Mouse (Mus musculus): ENCODE measurements around the gene Inafm1. TPM values are rescaled to one million over a fixed set of nuclear protein-coding genes. Genes with fewer than 3 reads are reported as not detected.

Gene Inafm1
- polyA plus RNA-seq, 1 experiment: not detected

DNA sequence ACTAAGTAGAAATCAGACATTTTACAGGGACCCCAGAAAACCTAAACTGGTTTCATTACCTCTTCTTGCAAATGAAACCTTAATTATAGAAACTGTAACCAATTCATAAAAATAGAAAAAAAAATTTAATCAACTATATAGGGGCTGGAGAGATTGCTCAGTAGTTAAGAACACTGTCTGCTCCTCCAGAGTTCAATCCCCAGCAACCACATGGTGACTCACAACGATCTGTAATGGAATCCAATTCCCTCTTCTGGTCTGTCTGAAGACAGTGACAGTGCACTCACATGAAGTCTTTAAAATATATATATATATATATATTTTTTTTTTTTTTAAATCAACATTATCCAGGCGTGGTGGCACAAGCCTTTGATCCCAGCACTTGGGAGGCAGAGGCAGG, 13.6 kb upstream of the Inafm1 start:
- WGBS: 66% methylated on average over 2 of the region's 2 CpGs
- Histone ChIP-seq H3K4me1 (ENCODE audit: control insufficient read depth, insufficient read depth, low read length) (peaks cover 16% of the 10 kb centered on the region), H3K27ac (ENCODE audit: insufficient read depth, low read depth, low read length) (peak overlapping the region; percentile 82), H3K4me3 (ENCODE audit: insufficient read depth, low read depth, low read length) (peak overlapping the region; percentile 62; the same call in 1 of the 2 replicates)
- TF ChIP-seq CTCF (IDR thresholded peaks at IDR 0.05; ENCODE audit: insufficient read depth, low read depth, low read length) (no peak), POLR2A (IDR thresholded peaks at IDR 0.05; ENCODE audit: insufficient read depth, low read depth, low read length) (no peak)

DNA sequence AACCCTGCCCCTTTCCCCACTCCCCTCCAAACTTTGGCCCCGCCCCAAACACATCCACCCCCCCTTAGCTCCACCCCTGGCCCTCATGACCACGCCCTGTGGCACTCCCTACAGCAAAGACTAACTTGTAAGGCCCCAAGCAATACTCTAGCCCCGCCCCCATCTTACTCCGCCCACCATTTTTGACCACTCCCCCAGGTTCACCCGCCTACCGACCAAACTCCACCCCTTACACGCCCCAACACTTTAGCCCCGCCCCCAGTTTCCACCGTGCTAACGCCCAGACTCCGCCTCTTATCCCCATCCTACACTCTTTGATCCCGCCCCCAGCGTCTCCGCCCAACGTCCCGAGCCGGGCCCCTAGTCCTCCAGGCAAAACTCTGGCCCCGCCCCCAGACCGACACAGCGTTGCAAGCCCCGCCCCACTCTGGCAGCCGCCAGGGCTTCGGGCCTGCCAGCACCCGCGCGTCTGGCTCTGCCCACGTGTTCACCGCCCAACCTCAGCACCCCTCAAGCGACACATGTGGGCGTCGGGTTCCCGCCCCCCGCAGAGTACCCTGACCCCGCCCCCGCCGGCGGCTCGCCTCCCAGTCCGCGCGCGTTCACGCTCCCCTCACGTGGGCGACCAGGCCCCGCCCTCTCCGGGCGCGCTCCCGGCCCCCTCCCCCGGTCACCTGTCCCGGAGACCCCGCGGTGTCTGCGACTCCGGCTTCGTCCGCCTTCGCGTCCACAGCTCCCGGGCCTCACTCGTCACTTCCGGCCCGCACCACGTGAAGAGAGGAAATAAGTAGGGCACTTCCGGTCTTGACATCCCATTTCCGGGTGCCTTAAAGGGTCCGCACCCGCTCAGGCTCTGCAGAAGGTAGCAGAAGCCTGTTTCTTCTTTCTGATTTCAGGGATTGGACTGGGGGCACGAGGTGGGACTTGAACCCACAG, 12.9 kb upstream of the Inafm1 start, which contains the start of gene Ccdc9:
Ccdc9 (minus strand) TSS at position 770 of the 936 bp plus-strand sequence.
- WGBS: 1% methylated on average over 70 of the region's 70 CpGs
- Histone ChIP-seq H3K27ac (ENCODE audit: insufficient read depth, low read depth, low read length) (peak within 1 kb of the TSS; percentile 82), H3K4me1 (ENCODE audit: control insufficient read depth, insufficient read depth, low read length) (peaks cover 16% of the 10 kb centered on the region), H3K4me3 (ENCODE audit: insufficient read depth, low read depth, low read length) (peak within 1 kb of the TSS; percentile 62)
- TF ChIP-seq CTCF (IDR thresholded peaks at IDR 0.05; ENCODE audit: insufficient read depth, low read depth, low read length) (0 out of 2 replicates have a peak, but pooled peaks have one; percentile 4), POLR2A (IDR thresholded peaks at IDR 0.05; ENCODE audit: insufficient read depth, low read depth, low read length) (0 out of 2 replicates have a peak, but pooled peaks have one; percentile 32)

DNA sequence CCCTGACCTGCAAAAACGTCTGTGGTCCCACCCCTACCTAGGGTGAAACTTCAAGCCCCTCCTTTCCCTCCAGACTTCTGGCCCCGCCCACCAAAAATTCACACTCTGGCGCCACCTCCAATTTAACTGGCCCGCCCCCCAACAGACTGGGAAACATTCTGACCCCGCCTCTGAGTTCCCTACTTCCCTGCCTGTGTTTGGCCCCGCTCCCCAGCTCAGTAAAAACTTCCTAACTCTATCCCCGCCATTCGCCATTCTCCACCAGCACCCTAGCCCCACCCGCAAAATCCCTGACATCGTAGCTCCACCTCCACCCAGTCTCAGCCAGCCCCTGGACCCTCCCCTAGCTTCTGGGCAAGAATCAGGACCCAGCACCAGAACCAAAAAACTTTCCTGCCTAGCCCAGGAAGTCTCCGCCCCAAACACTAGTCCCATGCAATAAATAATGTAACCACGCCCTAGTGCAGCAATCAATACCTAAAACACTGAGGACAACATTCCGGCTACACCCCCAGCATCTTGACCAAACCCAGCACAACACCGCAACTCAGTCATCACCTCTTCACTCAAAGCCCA, 12.1 kb upstream of the Inafm1 start:
- H3K4me3 ChIP-seq (ENCODE audit: insufficient read depth, low read depth, low read length): peak overlapping the region; percentile 62
- TF ChIP-seq CTCF (IDR thresholded peaks at IDR 0.05; ENCODE audit: insufficient read depth, low read depth, low read length): no peak
- TF ChIP-seq POLR2A (IDR thresholded peaks at IDR 0.05; ENCODE audit: insufficient read depth, low read depth, low read length): no peak
- no peak overlapping the region for H3K27ac ChIP-seq (ENCODE audit: insufficient read depth, low read depth, low read length)
- peaks cover 16% of the 10 kb centered on the region for H3K4me1 ChIP-seq (ENCODE audit: control insufficient read depth, insufficient read depth, low read length)
- 3% methylated on average over 14 of the region's 14 CpGs for WGBS

DNA sequence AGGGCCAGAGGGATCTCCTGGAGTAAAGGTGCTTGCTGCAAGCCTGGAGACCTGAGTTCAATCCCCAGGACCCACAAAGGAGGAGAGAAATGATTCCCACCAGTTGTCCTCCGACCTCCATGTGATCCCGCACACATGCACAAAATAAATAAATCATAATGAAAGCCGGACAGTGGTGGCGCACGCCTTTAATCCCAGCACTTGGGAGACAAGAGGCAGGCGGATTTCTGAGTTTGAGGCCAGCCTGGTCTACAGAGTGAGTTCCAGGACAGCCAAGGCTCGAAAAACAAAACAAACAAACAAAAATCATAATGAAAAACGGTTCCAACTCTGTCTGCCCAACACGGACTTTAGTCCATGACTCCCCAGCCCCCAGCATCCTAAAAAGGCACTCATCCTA, 11.5 kb upstream of the Inafm1 start:
- peaks cover 16% of the 10 kb centered on the region for H3K4me1 ChIP-seq (ENCODE audit: control insufficient read depth, insufficient read depth, low read length)
- TF ChIP-seq CTCF (IDR thresholded peaks at IDR 0.05; ENCODE audit: insufficient read depth, low read depth, low read length): no peak
- no peak for TF ChIP-seq POLR2A (IDR thresholded peaks at IDR 0.05; ENCODE audit: insufficient read depth, low read depth, low read length)
- H3K4me3 ChIP-seq (ENCODE audit: insufficient read depth, low read depth, low read length): no peak overlapping the region
- 71% methylated on average over 9 of the region's 9 CpGs for WGBS
- no peak overlapping the region for H3K27ac ChIP-seq (ENCODE audit: insufficient read depth, low read depth, low read length)

DNA sequence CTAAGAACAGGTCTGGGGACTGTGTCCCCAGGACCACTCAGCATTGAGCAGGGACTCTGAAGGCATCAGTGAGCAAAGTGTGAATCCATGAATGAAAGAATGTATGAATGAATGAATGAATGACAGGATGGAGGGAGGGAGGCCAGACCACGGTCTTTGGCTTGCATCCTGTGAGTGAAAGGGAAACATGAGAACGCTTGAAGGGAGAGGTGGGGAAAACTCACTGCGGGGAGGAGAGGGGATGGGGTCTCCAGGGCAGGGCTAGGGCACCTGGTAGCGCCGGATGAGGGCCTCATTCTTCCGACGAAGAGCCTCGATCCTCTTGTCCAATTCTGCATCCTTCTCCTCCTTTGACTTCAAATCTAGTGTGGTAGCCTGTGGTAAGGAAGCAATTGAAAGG, 10.6 kb upstream of the Inafm1 start:
- H3K27ac ChIP-seq (ENCODE audit: insufficient read depth, low read depth, low read length): no peak overlapping the region
- H3K4me1 ChIP-seq (ENCODE audit: control insufficient read depth, insufficient read depth, low read length): peaks cover 16% of the 10 kb centered on the region
- no peak overlapping the region for H3K4me3 ChIP-seq (ENCODE audit: insufficient read depth, low read depth, low read length)
- TF ChIP-seq CTCF (IDR thresholded peaks at IDR 0.05; ENCODE audit: insufficient read depth, low read depth, low read length) (no peak), POLR2A (IDR thresholded peaks at IDR 0.05; ENCODE audit: insufficient read depth, low read depth, low read length) (no peak)
- 87% methylated on average over 8 of the region's 8 CpGs for WGBS

DNA sequence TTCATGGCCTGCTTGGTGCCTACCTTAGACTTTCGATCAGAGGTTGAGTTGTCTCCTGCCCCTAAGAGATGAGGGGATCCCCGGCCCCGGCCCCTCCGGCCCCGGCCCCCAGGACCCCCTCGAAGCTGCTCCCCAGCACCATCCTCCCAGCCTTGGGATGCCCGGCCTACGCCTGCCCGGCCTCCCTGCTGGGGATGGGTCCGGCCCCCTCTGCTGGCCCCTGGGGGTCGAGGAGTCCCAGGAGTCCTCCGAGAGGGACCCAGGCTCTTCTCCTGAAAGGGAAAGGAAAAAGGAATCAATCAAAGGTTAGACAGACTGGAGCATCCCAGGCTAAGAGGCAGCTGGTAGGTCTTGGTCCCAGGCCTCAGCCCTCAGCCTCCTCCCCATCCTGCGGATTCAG, 8.9 kb upstream of the Inafm1 start:
- no peak overlapping the region for H3K27ac ChIP-seq (ENCODE audit: insufficient read depth, low read depth, low read length)
- TF ChIP-seq CTCF (IDR thresholded peaks at IDR 0.05; ENCODE audit: insufficient read depth, low read depth, low read length) (no peak), POLR2A (IDR thresholded peaks at IDR 0.05; ENCODE audit: insufficient read depth, low read depth, low read length) (no peak)
- H3K4me1 ChIP-seq (ENCODE audit: control insufficient read depth, insufficient read depth, low read length): peaks cover 16% of the 10 kb centered on the region
- H3K4me3 ChIP-seq (ENCODE audit: insufficient read depth, low read depth, low read length): no peak overlapping the region
- 93% methylated on average over 13 of the region's 13 CpGs for WGBS

DNA sequence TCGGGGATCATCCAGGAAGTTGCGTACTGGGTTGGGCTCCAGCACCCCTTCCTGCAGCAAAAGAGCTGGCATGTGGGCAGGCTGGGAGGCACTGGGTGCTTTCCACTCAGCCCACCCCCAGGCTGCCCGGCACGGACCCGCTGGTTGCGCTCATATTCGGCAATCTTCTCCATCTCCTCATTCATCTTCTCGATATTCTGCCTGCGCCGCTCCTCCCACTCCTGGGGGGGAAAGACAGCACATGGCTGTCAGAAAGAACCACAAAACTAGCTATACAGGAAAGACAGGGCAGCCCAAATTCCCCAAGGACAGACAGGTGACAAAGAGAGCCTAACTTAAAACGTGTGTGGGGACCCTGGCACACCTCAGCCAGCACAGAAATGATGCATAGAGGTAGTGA, 7.3 kb upstream of the Inafm1 start:
- TF ChIP-seq CTCF (IDR thresholded peaks at IDR 0.05; ENCODE audit: insufficient read depth, low read depth, low read length): no peak
- WGBS: 89% methylated on average over 11 of the region's 11 CpGs
- H3K4me3 ChIP-seq (ENCODE audit: insufficient read depth, low read depth, low read length): no peak overlapping the region
- H3K27ac ChIP-seq (ENCODE audit: insufficient read depth, low read depth, low read length): no peak overlapping the region
- H3K4me1 ChIP-seq (ENCODE audit: control insufficient read depth, insufficient read depth, low read length): peaks cover 10% of the 10 kb centered on the region

DNA sequence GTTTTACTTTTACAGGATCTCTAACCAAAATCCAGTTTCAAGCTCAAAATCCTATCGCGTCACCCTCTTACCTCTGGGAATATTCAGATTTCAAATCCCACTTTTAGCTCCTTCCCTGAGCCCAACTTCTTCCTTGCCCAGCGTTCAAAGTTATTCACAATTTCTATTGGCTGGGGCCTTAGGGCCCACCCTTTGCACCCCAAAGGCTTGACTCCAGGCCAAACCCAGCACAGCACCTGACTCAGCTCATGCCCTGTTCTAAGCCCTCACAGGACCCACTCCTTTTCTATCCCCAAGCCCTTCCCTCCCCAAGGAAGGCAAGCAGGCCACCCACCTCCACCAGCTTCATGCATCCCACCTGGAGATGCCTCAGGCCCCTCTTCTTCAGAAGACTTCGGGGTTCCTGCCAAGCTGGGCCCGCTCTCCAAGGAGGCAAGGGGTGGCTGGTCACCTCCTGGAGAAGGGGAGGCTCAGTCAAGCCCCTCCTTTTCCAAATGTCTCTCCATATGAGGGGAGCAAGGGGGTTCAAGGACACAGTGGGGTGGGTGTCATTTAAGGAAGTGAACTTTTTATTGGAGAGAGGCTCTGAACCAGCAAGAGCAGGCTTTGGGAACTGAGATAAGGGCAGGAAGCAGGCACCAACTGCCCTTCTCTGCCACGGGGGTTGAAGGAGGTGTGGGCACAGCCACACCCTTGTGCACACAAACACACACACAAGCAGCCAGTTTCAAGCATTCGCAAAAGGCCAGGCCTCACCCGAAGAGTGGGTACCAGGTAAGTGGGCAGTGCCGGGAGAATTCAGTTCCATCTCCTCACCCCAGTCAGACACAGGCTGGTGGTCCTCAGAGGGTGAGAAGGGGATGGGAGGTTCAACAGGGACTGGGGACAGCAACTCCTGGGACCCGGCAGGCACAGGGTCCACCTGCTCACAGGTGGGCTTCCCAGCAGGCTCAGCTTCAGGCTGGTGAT, 1.8 kb upstream of the Inafm1 start:
- Histone ChIP-seq H3K4me1 (ENCODE audit: control insufficient read depth, insufficient read depth, low read length) (peaks cover 20% of the 10 kb centered on the region), H3K27ac (ENCODE audit: insufficient read depth, low read depth, low read length) (no peak overlapping the region), H3K4me3 (ENCODE audit: insufficient read depth, low read depth, low read length) (no peak overlapping the region)
- TF ChIP-seq POLR2A (IDR thresholded peaks at IDR 0.05; ENCODE audit: insufficient read depth, low read depth, low read length) (no peak), CTCF (IDR thresholded peaks at IDR 0.05; ENCODE audit: insufficient read depth, low read depth, low read length) (no peak)
- WGBS: 89% methylated on average over 10 of the region's 10 CpGs

All from olfactory bulb, adult 2 months (tissue).